Mouse (Mus musculus): Measurements from ENCODE around the gene Fbxl4.
A peak's percentile ranks its signal among the peaks of the same experiment; 100 is the strongest.

Fbxl4 gene

GRCm38 (mm10) chr4:22477711-22478230 lies 120.4 kb downstream of the Fbxl4 start:
- peak; percentile 35 to 43 for DNase-seq

GRCm38 (mm10) chr4:22478488-22479367 lies 121.4 kb downstream of the Fbxl4 start:
- peak; percentile 13 to 23 for DNase-seq

GRCm38 (mm10) chr4:22479368-22480090 lies 122.2 kb downstream of the Fbxl4 start:
- peak in 1 of 2 experiments; percentile 6 for DNase-seq

GRCm38 (mm10) chr4:22480091-22480857 lies 122.9 kb downstream of the Fbxl4 start:
- DNase-seq, result no peak

GRCm38 (mm10) chr4:22480858-22481205 lies 123.5 kb downstream of the Fbxl4 start:
- no peak for DNase-seq

GRCm38 (mm10) chr4:22482118-22482517 lies 124.8 kb downstream of the Fbxl4 start:
- no peak for DNase-seq

GRCm38 (mm10) chr4:22482756-22483280 lies 125.5 kb downstream of the Fbxl4 start:
- DNase-seq, result peak in 1 of 2 experiments; percentile 18

GRCm38 (mm10) chr4:22483548-22483947 lies 126.2 kb downstream of the Fbxl4 start:
- DNase-seq, result no peak

Data from cerebellum, postnatal 25 days (tissue).